Mouse (Mus musculus) lung, embryonic 14.5 days (tissue): Measurements from ENCODE around the gene Arl6ip4. TPM values are rescaled to one million over a fixed set of nuclear protein-coding genes. Genes with fewer than 3 reads are reported as not detected.

Experiments used
- ATAC-seq: fragments of 200-750 bp; cut with Nextera tagmentation; 2 replicates; pipeline ENCODE4 v1.8.0; 2017; ENCODE audit warnings: mild to moderate bottlenecking, moderate TSS enrichment, moderate library complexity; ENCODE audit not compliant: insufficient read depth
- DNase-seq: peaks from one replicate; pipeline ENCODE4 v3.0.0-alpha.2; 2015
- H3K27ac ChIP-seq: fragments of 300-500 bp; sonication (generic); 2 replicates; pipeline ENCODE4 v1.5.1; 2014; ENCODE audit warnings: low read depth, mild to moderate bottlenecking, moderate library complexity
- H3K27me3 ChIP-seq: fragments of 300-500 bp; sonication (generic); 2 replicates; pipeline ENCODE4 v1.6.1; 2014; ENCODE audit warnings: low read length, control low read depth; ENCODE audit not compliant: insufficient read depth
- H3K36me3 ChIP-seq: fragments of 300-500 bp; sonication (generic); 2 replicates; pipeline ENCODE4 v1.6.1; 2014; ENCODE audit warnings: control low read depth; ENCODE audit not compliant: insufficient read depth
- H3K4me1 ChIP-seq: fragments of 300-500 bp; sonication (generic); 2 replicates; pipeline ENCODE4 v1.6.1; 2014; ENCODE audit warnings: antibody characterized with exemption, control low read depth; ENCODE audit not compliant: insufficient read depth
- H3K4me2 ChIP-seq: fragments of 300-500 bp; sonication (generic); 2 replicates; pipeline ENCODE4 v1.6.1; 2014; ENCODE audit warnings: mild to moderate bottlenecking
- H3K4me3 ChIP-seq: fragments of 300-500 bp; sonication (generic); 2 replicates; pipeline ENCODE4 v1.5.1; 2014; ENCODE audit warnings: low read depth, low read length
- H3K9ac ChIP-seq: fragments of 300-500 bp; sonication (generic); 2 replicates; pipeline ENCODE4 v1.6.1; 2014
- H3K9me3 ChIP-seq: fragments of 300-500 bp; sonication (generic); 2 replicates; pipeline ENCODE4 v1.6.1; 2016; ENCODE audit warnings: low read depth, low read length, control low read depth
- CTCF ChIP-seq: IDR thresholded peaks from 2 replicates; pipeline ENCODE4 v1.5.1; 2016; ENCODE audit warnings: antibody characterized with exemption, low read depth
- WGBS: fragments of 180-500 bp; shearing (Covaris S2); extraction: QIAGEN DNeasy Blood & Tissue Kit; methylation state at CpG from one replicate; pipeline ENCODE4 v1.1.7; 2014; 5-methylcytosine and 5-hydroxymethylcytosine counted together
- polyA plus RNA-seq: library from polyadenylated mRNA; unstranded; fragments of >200 nt; fragmentation: Nextera tagmentation; extraction: Ambion mirVana; gene quantifications from 2 replicates; pipeline ENCODE4 v1.2.1, GENCODE M21; 2014

Gene Arl6ip4
- 100.0 and 105 TPM in 2 replicates for polyA plus RNA-seq

- 1% methylated on average over 64 of the region's 64 CpGs for WGBS
- H3K27ac ChIP-seq: peak within 1 kb of the TSS; percentile 81
- H3K9ac ChIP-seq: peak within 1 kb of the TSS; percentile 94
- H3K4me3 ChIP-seq: peak within 1 kb of the TSS; percentile 94
- TF ChIP-seq CTCF: no peak
- peaks cover 46% of the 10 kb centered on the region for H3K36me3 ChIP-seq
- H3K27me3 ChIP-seq: no peaks in the 10 kb centered on the region
- peak within 1 kb of the TSS; percentile 98 for H3K4me2 ChIP-seq
- DNase-seq (peak; percentile 90), ATAC-seq (no peak)
- H3K9me3 ChIP-seq: no peaks in the 10 kb centered on the region
- peaks cover 7% of the 10 kb centered on the region; the same call in 1 of the 2 replicates for H3K4me1 ChIP-seq
Observed at GRCm38 (mm10) chr5:124115990-124116845, at the start of gene Arl6ip4. Arl6ip4 (plus strand) TSS chr5:124116089.

GRCm38 (mm10) chr5:124069657-124070056 is 46.2 kb upstream of the Arl6ip4 start:
- no peak for DNase-seq

GRCm38 (mm10) chr5:124073682-124074081 is 42.2 kb upstream of the Arl6ip4 start:
- no peak for DNase-seq
- no peak for TF ChIP-seq CTCF
- H3K4me1 ChIP-seq: peaks cover 5% of the 10 kb centered on the region; the same call in 1 of the 2 replicates
- no peaks in the 10 kb centered on the region for H3K27me3 ChIP-seq
- no peak overlapping the region for H3K9ac ChIP-seq
- WGBS: 36% methylated on average over 9 of the region's 9 CpGs
- H3K36me3 ChIP-seq: no peaks in the 10 kb centered on the region
- no peak for ATAC-seq
- no peak overlapping the region for H3K4me3 ChIP-seq
- H3K4me2 ChIP-seq: no peak overlapping the region
- no peaks in the 10 kb centered on the region for H3K9me3 ChIP-seq
- H3K27ac ChIP-seq: no peak overlapping the region; the same call in 1 of the 2 replicates

More at GRCm38 (mm10) chr5:124069657-124070056, 46.2 kb upstream of the Arl6ip4 start:
- Histone ChIP-seq H3K4me3 (no peak overlapping the region), H3K4me1 (0 out of 2 replicates have a peak, but pooled peaks cover 5% of the 10 kb centered on the region), H3K9ac (no peak overlapping the region), H3K4me2 (no peak overlapping the region), H3K27me3 (no peaks in the 10 kb centered on the region), H3K27ac (no peak overlapping the region), H3K36me3 (no peaks in the 10 kb centered on the region), H3K9me3 (no peaks in the 10 kb centered on the region)
- 83% methylated on average over 3 of the region's 3 CpGs for WGBS
- ATAC-seq: no peak
- no peak for TF ChIP-seq CTCF

GRCm38 (mm10) chr5:124074845-124075307 is 41.0 kb upstream of the Arl6ip4 start:
- Histone ChIP-seq H3K4me1 (peaks cover 5% of the 10 kb centered on the region; the same call in 1 of the 2 replicates), H3K9me3 (no peaks in the 10 kb centered on the region), H3K4me2 (no peak overlapping the region), H3K27me3 (no peaks in the 10 kb centered on the region), H3K27ac (no peak overlapping the region), H3K9ac (no peak overlapping the region), H3K36me3 (no peaks in the 10 kb centered on the region), H3K4me3 (no peak overlapping the region)
- ATAC-seq: peak; percentile 62; the same call in 1 of the 2 replicates
- 13% methylated on average over 10 of the region's 10 CpGs for WGBS
- peak; percentile 77 for DNase-seq
- TF ChIP-seq CTCF: no peak

GRCm38 (mm10) chr5:124075716-124076115 is 40.2 kb upstream of the Arl6ip4 start:
- no peak overlapping the region for H3K9ac ChIP-seq
- no peaks in the 10 kb centered on the region for H3K27me3 ChIP-seq
- H3K27ac ChIP-seq: no peak overlapping the region
- H3K36me3 ChIP-seq: no peaks in the 10 kb centered on the region
- peaks cover 5% of the 10 kb centered on the region; the same call in 1 of the 2 replicates for H3K4me1 ChIP-seq
- H3K4me2 ChIP-seq: no peak overlapping the region
- DNase-seq (no peak), ATAC-seq (no peak)
- 60% methylated on average over 9 of the region's 9 CpGs for WGBS
- H3K9me3 ChIP-seq: no peaks in the 10 kb centered on the region
- no peak overlapping the region for H3K4me3 ChIP-seq
- TF ChIP-seq CTCF: no peak

GRCm38 (mm10) chr5:124076559-124076958 is 39.3 kb upstream of the Arl6ip4 start:
- Histone ChIP-seq H3K4me2 (no peak overlapping the region), H3K36me3 (no peaks in the 10 kb centered on the region), H3K9ac (no peak overlapping the region), H3K4me1 (peaks cover 5% of the 10 kb centered on the region; the same call in 1 of the 2 replicates), H3K27ac (no peak overlapping the region), H3K9me3 (no peaks in the 10 kb centered on the region), H3K27me3 (no peaks in the 10 kb centered on the region), H3K4me3 (no peak overlapping the region)
- DNase-seq (no peak), ATAC-seq (no peak)
- 47% methylated on average over 9 of the region's 9 CpGs for WGBS
- TF ChIP-seq CTCF: no peak

- WGBS: 82% methylated on average over 13 of the region's 13 CpGs
- Histone ChIP-seq H3K9ac (no peak overlapping the region), H3K4me1 (peaks cover 5% of the 10 kb centered on the region; the same call in 1 of the 2 replicates), H3K27ac (no peak overlapping the region), H3K4me2 (no peak overlapping the region), H3K4me3 (no peak overlapping the region), H3K36me3 (no peaks in the 10 kb centered on the region), H3K27me3 (no peaks in the 10 kb centered on the region), H3K9me3 (no peaks in the 10 kb centered on the region)
- no peak for TF ChIP-seq CTCF
- no peak for DNase-seq
- no peak for ATAC-seq
Observed at GRCm38 (mm10) chr5:124077241-124077640, 38.6 kb upstream of the Arl6ip4 start.
